Mouse (Mus musculus) gastrocnemius, postnatal 14 days (tissue): ENCODE measurements around the gene Raph1. TPM values are rescaled to one million over a fixed set of nuclear protein-coding genes. Genes with fewer than 3 reads are reported as not detected.

Source experiments
- DNase-seq: peaks from one replicate; pipeline ENCODE4 v3.0.0; 2021; ENCODE audit warnings: mixed read lengths
- intact Hi-C: fragments of 180-260 bp; cut with DNase I; formaldehyde crosslinking; loops from one replicate; pipeline ENCODE4 v1.15.1; 2025; ENCODE audit warnings: low total_unique reads
- long read RNA-seq, 2 experiments: library from polyadenylated mRNA; stranded (forward); transcript quantifications; one replicate each; pipeline ENCODE4 v2.0.0; 2021
- total RNA-seq, 2 experiments: library from RNA; stranded (reverse); gene quantifications; 2 replicates each; pipeline ENCODE4 v1.2.3; 2021

Raph1 gene
- 10 to 100 TPM; 22.8 to 33.3 TPM for total RNA-seq
- long read RNA-seq, experiment 1, partial matches to known transcripts: 0 of 2 reads
- long read RNA-seq, experiment 1, other reads (novel, unspliced or antisense): 2 of 2 reads
- long read RNA-seq, experiment 2, partial matches to known transcripts: 0 of 2 reads
- long read RNA-seq, experiment 2, other reads (novel, unspliced or antisense): 1 of 2 reads

- intact Hi-C loops: no loop called here
Measured at GRCm38 (mm10) chr1:60566631-60567311, at the start of gene Raph1. TSS of gene Raph1 (minus strand) at chr1:60567104.

GRCm38 (mm10) chr1:60615703-60616102 lies 48.8 kb upstream of the Raph1 start:
- no peak for DNase-seq
- intact Hi-C loops: no loop called here

More at GRCm38 (mm10) chr1:60566631-60567311, at the start of gene Raph1:
- DNase-seq: peak; percentile 91

GRCm38 (mm10) chr1:60614902-60615301 lies 48.0 kb upstream of the Raph1 start:
- DNase-seq: no peak

GRCm38 (mm10) chr1:60611968-60612367 lies 45.1 kb upstream of the Raph1 start:
- no peak for DNase-seq
- intact Hi-C loops: no loop called here

More at GRCm38 (mm10) chr1:60614902-60615301, 48.0 kb upstream of the Raph1 start:
- intact Hi-C loops: no loop called here

- intact Hi-C loops: no loop called here
- DNase-seq: no peak
Measured at GRCm38 (mm10) chr1:60610631-60611030, 43.7 kb upstream of the Raph1 start.

- no peak for DNase-seq
- intact Hi-C loops: no loop called here
Measured at GRCm38 (mm10) chr1:60609011-60609775, 42.3 kb upstream of the Raph1 start.

GRCm38 (mm10) chr1:60604481-60605021 lies 37.6 kb upstream of the Raph1 start:
- intact Hi-C loops: no loop called here
- DNase-seq: no peak

- DNase-seq: no peak
- intact Hi-C loops: no loop called here
Measured at GRCm38 (mm10) chr1:60600682-60601081, 33.8 kb upstream of the Raph1 start.

- DNase-seq: no peak
- intact Hi-C loops: no loop called here
Measured at GRCm38 (mm10) chr1:60599926-60600325, 33.0 kb upstream of the Raph1 start.

GRCm38 (mm10) chr1:60599013-60599701 lies 32.3 kb upstream of the Raph1 start:
- intact Hi-C loops: no loop called here
- no peak for DNase-seq

GRCm38 (mm10) chr1:60596386-60597320 lies 29.7 kb upstream of the Raph1 start:
- intact Hi-C loops: no loop called here
- no peak for DNase-seq

- DNase-seq: no peak
- intact Hi-C loops: no loop called here
Measured at GRCm38 (mm10) chr1:60593101-60593500, 26.2 kb upstream of the Raph1 start.

- intact Hi-C loops: no loop called here
- DNase-seq: no peak
Measured at GRCm38 (mm10) chr1:60588887-60589629, 22.2 kb upstream of the Raph1 start.

- no peak for DNase-seq
- intact Hi-C loops: no loop called here
Measured at GRCm38 (mm10) chr1:60580990-60581389, 14.1 kb upstream of the Raph1 start.

GRCm38 (mm10) chr1:60579886-60580285 lies 13.0 kb upstream of the Raph1 start:
- intact Hi-C loops: no loop called here
- no peak for DNase-seq

GRCm38 (mm10) chr1:60572699-60573098 lies 5.8 kb upstream of the Raph1 start:
- DNase-seq: no peak
- intact Hi-C loops: no loop called here

- intact Hi-C loops: no loop called here
Measured at GRCm38 (mm10) chr1:60569741-60570140, 2.8 kb upstream of the Raph1 start.

GRCm38 (mm10) chr1:60569210-60569609 lies 2.3 kb upstream of the Raph1 start:
- intact Hi-C loops: no loop called here
- DNase-seq: no peak

More at GRCm38 (mm10) chr1:60569741-60570140, 2.8 kb upstream of the Raph1 start:
- DNase-seq: no peak
